Mouse (Mus musculus) CD4-positive, CD25-positive, alpha-beta regulatory T cell, adult 2 months (primary cell): ENCODE results near the gene Tgif1.
"Not testable (repeated sequence)": the region's sequence is repeated elsewhere in the genome, so short reads cannot be mapped to it uniquely, and the experiment has no call there.

Experiments
- DNase-seq: peaks from one replicate; pipeline ENCODE4 v3.0.0-alpha.2; 2012; ENCODE audit warnings: low read depth, low spot score

Tgif1 gene

GRCm38 (mm10) chr17:70845543-70845942 lies 7.8 kb downstream of the Tgif1 start:
- DNase-seq, result peak; percentile 58

DNA sequence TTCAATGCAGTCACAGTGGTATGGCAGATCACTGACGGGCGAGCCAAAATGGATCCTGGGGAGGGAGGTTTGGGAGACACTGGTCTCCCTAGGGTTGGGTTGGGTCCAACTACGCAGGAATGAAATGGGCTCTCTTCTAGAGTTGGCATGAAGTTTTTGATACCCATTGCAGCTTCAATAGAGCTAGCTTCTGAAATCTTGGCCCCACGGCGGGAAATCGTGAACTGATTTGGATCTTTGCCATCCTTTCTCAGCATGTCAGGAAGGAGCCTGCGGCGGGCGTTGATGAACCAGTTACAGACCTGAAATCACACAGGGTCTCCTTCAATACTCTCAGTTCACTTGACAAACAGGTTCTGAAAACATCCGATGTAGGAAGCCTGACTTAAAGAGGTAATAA lies 8.4 kb downstream of the Tgif1 start:
- DNase-seq, result no peak

- no peak for DNase-seq
Measured at GRCm38 (mm10) chr17:70843252-70843651, 10.1 kb downstream of the Tgif1 start.

DNA sequence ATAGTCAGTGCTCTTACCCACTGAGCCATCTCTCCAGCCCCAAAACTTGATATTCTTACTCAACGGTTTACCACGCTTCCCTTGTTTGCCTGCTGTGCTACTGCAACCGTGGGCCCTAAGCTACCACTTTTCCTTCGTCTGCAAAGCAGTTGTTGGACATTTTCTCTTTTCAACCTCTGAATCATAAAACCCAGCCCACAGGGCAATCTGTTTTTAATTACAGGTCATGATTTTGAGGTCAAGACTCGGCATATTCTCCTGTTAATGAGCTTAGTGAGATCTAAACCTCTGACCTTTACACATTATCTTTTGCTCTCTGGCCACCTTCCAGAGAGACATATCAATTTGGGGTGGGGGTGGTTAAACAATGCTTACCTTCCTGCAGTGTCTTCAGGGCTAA lies 14.8 kb downstream of the Tgif1 start:
- DNase-seq, result no peak

DNA sequence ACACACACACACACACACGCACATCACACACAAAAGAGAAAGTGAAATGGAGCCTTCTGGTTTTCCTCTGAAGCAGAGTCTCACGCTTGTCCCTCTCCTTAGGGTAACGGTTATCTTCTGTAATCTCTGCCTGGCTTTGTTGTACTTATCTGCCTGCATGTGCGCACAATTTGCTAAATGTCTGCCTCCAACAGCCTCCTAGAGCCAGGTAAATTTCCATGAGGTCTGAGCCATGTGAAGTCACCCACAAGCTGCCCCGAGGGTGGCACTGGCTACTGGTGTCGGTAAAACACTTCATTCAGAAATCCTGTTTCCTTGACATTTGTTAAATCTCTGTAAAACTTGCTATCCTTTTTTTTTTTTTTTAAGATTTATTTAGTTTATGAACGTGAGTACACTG lies 15.3 kb downstream of the Tgif1 start:
- DNase-seq, result no peak

GRCm38 (mm10) chr17:70837474-70837873 lies 15.9 kb downstream of the Tgif1 start:
- DNase-seq, result not testable (repeated sequence)

- DNase-seq, result no peak
Measured at GRCm38 (mm10) chr17:70836820-70837219, 16.5 kb downstream of the Tgif1 start.

DNA sequence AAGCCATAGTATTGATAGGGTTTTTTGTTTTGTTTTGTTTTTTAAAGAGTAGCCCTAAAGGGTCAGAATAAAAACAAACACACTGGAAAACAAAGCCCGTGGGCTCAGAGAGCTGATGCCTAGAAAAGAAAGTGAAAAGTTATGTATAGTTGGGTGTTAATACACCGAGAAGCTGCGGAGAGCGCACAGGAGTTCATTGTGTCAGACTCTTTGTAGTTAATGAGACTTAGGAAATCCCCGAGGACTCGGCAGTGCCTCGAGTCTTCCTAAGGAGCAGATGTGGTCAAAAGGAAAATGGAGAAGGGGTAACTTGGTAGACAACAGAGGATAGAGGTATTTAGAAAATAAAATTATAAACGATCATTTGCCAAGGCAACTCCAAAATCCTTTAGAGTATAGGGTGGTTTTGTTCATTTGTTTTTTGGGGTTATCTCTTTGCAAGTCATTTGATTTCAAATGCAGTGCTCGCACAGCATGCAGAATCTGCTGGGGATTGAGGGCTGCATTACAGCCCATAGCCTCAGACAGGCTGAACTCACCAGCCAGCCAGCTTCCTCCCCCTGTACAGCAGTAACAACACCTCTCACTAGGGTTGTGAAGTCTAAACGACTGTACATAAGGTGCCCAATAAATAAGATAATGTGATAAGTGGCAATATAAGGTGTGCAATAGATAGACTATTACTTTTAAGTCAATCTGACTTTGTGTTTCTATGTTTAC lies 18.1 kb downstream of the Tgif1 start:
- DNase-seq, result peak; percentile 47

DNA sequence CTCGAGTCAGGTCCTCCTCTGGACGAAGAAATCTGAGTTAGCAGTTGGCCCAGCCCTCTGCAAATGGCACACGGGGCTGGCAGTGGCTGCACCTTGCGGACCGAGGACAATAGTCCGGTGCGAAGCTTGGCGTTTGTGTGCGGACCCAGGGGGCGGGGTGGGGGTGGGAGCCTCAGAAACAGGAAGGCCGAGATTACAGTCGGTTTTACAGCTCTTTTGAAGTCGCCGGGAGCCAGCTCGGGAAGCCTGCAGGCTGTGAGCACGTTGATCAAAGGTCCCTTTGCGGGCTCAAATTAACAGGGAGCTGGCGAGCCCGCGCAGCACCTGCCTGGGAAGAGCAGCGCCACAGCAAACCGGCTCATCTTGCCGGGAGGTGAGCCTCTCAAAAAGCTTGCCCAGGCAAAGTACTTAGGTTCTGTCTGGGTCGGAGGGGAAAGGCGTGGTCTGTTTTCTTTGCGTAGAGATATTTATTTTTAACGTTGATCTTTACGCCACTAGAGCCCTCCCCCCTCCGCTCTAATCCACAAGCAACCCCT lies 18.8 kb downstream of the Tgif1 start:
- DNase-seq, result peak; percentile 48

GRCm38 (mm10) chr17:70832544-70832943 lies 20.8 kb downstream of the Tgif1 start:
- no peak for DNase-seq

- DNase-seq, result no peak
Measured at GRCm38 (mm10) chr17:70831591-70831990, 21.8 kb downstream of the Tgif1 start.

DNA sequence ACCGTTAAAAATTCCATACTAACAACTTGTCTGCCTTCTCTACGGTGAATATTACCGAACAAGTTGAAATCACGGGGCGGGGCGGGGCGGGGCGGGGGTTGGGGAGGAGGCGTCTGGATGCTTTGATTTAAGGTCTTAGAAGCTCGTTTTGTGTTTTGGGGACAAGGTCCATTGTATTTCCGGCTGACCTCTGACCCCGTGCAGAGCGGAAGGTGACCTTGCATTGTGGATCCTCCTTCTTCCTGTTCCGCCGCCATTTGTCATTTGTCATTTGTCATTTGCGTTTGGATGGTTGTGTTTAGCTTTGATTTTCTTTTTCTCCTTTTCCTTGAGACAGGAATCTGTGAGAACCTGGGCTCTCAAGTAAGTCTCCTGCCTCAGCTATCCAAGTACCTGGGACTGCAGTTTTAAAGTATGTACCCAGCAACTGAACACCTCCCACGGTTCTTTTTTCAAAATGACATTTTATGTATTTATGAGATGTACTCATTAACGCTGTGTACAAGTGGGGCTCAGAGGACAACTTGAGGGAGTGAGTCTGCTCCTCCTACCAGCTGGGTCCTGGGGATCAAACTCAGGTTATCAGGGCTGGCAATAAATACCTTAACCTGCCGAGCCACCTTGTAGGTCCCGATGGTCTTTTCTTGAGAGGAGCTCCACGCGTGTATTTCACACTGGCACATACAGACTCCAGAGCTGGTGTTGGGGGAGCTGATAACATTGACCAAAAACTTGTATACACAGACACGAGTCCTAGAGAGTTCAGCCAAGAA lies 23.2 kb downstream of the Tgif1 start:
- no peak for DNase-seq

DNA sequence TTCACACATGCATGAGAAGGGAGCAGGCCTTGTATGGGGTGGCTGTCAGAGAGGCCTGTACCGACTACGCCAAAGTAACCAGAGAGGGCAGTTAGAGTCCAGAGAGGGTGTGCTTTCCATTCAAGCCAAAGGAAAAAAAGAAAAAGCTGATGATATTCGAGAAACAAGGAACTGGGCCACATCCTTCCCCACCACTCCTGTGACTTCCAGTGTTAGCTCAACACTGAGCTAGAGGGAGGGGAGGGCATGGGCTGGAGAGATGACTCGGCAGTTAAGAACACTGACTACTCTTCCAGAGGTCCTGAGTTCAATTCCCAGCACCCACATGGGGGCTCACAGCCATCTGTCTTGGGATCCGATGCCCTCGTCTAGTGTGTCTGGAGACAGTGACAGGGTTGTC lies 24.1 kb downstream of the Tgif1 start:
- DNase-seq, result no peak

- no peak for DNase-seq
Measured at GRCm38 (mm10) chr17:70828569-70828968, 24.8 kb downstream of the Tgif1 start.

DNA sequence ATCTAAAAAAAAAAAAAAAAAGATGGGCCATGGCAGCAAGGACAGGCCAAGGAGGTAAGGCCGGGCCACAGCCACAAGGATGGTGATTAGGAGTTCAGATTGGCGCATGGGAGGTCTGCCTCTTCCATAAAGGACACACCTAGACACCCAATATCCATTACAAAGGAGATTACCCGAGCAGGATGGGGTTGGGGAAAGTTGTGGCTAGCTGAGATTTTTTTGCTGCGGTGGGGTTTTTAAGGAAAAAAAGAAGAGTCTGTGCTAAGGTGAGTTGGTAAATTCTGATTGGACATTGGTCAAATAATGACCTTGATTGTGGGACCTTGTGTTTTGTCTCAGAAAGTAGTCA lies 25.2 kb downstream of the Tgif1 start:
- DNase-seq, result no peak

- not testable (repeated sequence) for DNase-seq
Measured at GRCm38 (mm10) chr17:70827463-70828179, 25.7 kb downstream of the Tgif1 start.

DNA sequence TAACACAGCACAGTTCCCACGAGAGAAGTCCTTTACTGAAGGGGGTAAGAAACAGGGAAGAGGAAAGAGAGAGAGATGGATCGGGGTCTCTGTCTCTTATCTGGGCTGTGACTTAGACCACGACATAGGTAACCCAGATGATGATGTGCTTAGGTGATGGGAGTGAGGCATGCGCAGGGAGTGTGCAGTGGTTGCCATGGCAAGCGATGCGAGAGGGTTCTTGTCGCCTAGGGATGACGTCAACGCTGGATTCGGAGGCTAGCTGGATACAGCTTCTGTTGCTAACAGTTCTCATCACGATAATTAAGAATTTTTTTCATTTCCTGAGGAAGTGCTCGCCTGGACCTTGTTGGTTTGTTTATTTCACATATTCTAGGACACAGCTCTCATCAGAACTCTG lies 27.1 kb downstream of the Tgif1 start:
- DNase-seq, result no peak

DNA sequence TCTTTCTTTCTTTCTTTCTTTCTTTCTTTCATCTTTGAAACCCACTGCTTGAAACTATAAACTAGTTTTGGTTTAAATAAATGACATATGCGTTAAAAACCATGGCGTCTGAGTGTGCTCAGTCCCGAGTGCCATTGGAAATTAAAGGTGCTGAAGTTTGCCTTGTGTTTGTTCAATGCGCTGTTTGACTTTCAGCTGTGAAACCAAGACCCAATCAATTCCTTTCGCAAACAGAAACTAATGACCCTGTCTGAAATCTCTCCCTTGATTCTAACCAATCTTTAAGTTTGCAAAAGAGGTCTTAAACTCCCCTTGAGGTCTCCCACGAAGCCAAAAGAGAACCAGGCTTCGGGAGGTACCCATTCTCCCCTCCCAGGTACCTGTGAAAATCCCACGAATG lies 30.3 kb downstream of the Tgif1 start:
- no peak for DNase-seq

GRCm38 (mm10) chr17:70817862-70818451 lies 35.4 kb downstream of the Tgif1 start:
- DNase-seq, result no peak

- DNase-seq, result no peak
Measured at GRCm38 (mm10) chr17:70815001-70815400, 38.3 kb downstream of the Tgif1 start.

- no peak for DNase-seq
Measured at GRCm38 (mm10) chr17:70810795-70811194, 42.6 kb downstream of the Tgif1 start.

- no peak for DNase-seq
Measured at GRCm38 (mm10) chr17:70809776-70810175, 43.6 kb downstream of the Tgif1 start.
